Mouse (Mus musculus): ENCODE measurements around the gene Hemk1. TPM values are rescaled to one million over a fixed set of nuclear protein-coding genes. Genes with fewer than 3 reads are reported as not detected.

The Hemk1 gene
- total and polyA plus RNA-seq, 3 experiments: 11.9 to 20.5 (median 12.1) TPM

- in situ Hi-C loops (cut with MboI; ENCODE audit: low pct_ligation_motif_present, low pct_unique_long_range_greater_than_20kb, low sequenced_read_pairs) (loop anchor here (25.0 kb wide), 1 partner anchor 617 kb away; the partner anchor contains the start of gene Grm2), dilution Hi-C loops (cut with MboI; ENCODE audit: extremely low pct_ligation_motif_present, extremely low pct_unique_long_range_greater_than_20kb, low sequenced_read_pairs) (no loop called here)
- no peaks in the 10 kb centered on the region for H3K79me2 ChIP-seq (replicated peaks; ENCODE audit: control insufficient read depth, extremely low read depth, insufficient read depth, poor library complexity, severe bottlenecking)
- peaks cover 3 to 55% of the 10 kb centered on the region in 2 experiments for H3K36me3 ChIP-seq (replicated peaks in 1 of 2; ENCODE audit: control insufficient read depth in 1 of 2, insufficient read depth in 1 of 2, low read length in 1 of 2)
- H3K9ac ChIP-seq (ENCODE audit: insufficient read depth, low read depth): 0 out of 2 replicates have a peak overlapping the region, but pooled peaks have one; percentile 4
- H3K4me1 ChIP-seq (ENCODE audit: control insufficient read depth in 1 of 2, insufficient read depth in 2 of 2): peaks cover 23 to 42% of the 10 kb centered on the region in 2 experiments
- H3K4me3 ChIP-seq (replicated peaks in 1 of 3; ENCODE audit: low read depth in 2 of 3, low read length in 2 of 3, poor library complexity in 1 of 3): peak overlapping the region; percentile 3 to 41 (median 31)
- H3K27me3 ChIP-seq (replicated peaks): no peaks in the 10 kb centered on the region
- no peak for DNase-seq (ENCODE audit: extremely low read depth)
- H3K9me3 ChIP-seq (replicated peaks; ENCODE audit: low read length): no peaks in the 10 kb centered on the region
- TF ChIP-seq POLR2AphosphoS2 (IDR thresholded peaks at IDR 0.05; ENCODE audit: low read depth, low read length): no peak
- TF ChIP-seq ZKSCAN1 (IDR thresholded peaks at IDR 0.05; ENCODE audit: borderline replicate concordance, low read depth, low read length): no peak
- TF ChIP-seq EP300 (IDR thresholded peaks at IDR 0.05; ENCODE audit: low read length): no peak
- peak; percentile 37; the same call in 1 of the 2 replicates for TF ChIP-seq IRF4 (IDR thresholded peaks at IDR 0.05; ENCODE audit: low read depth, low read length)
- TF ChIP-seq ELF1 (IDR thresholded peaks at IDR 0.05; ENCODE audit: low read depth, low read length): no peak; the same call in 1 of the 2 replicates
- TF ChIP-seq MAFK (IDR thresholded peaks at IDR 0.05; ENCODE audit: insufficient replicate concordance, low read length): no peak
- no peak for TF ChIP-seq CHD1 (IDR thresholded peaks at IDR 0.05; ENCODE audit: low read depth, low read length)
- TF ChIP-seq USF2 (conservative IDR thresholded peaks at IDR 0.05; ENCODE audit: low read depth, low read length): no peak
- no peak for TF ChIP-seq JUND (conservative IDR thresholded peaks at IDR 0.05; ENCODE audit: low read depth, low read length)
- TF ChIP-seq NELFE (IDR thresholded peaks at IDR 0.05; ENCODE audit: low read depth, low read length): no peak
- TF ChIP-seq MAZ (IDR thresholded peaks at IDR 0.05; ENCODE audit: low read depth, low read length): 0 out of 2 replicates have a peak, but pooled peaks have one; percentile 26
- no peak for TF ChIP-seq CTCF (conservative IDR thresholded peaks at IDR 0.05 in 1 of 2, IDR thresholded peaks at IDR 0.05 in 1 of 2; ENCODE audit: low read depth in 2 of 2, low read length in 2 of 2)
- no peak for TF ChIP-seq USF1 (IDR thresholded peaks at IDR 0.05; ENCODE audit: low read depth, low read length)
- no peak for TF ChIP-seq PAX5 (IDR thresholded peaks at IDR 0.05; ENCODE audit: low read length)
- no peak for TF ChIP-seq RAD21 (IDR thresholded peaks at IDR 0.05; ENCODE audit: low read depth, low read length)
- TF ChIP-seq CHD2 (IDR thresholded peaks at IDR 0.05; ENCODE audit: low read length): peak; percentile 75
- TF ChIP-seq MYC (IDR thresholded peaks at IDR 0.05; ENCODE audit: low read depth, low read length): no peak
- TF ChIP-seq BHLHE40 (IDR thresholded peaks at IDR 0.05; ENCODE audit: low read depth, low read length): 0 out of 2 replicates have a peak, but pooled peaks have one; percentile 8
- no peak for TF ChIP-seq MEF2A (IDR thresholded peaks at IDR 0.05; ENCODE audit: borderline replicate concordance, low read depth, low read length)
- TF ChIP-seq SIN3A (IDR thresholded peaks at IDR 0.05; ENCODE audit: low read length): 0 out of 2 replicates have a peak, but pooled peaks have one; percentile 22
- no peak for TF ChIP-seq ETS1 (conservative IDR thresholded peaks at IDR 0.05; ENCODE audit: low read depth, low read length)
- TF ChIP-seq TBP (conservative IDR thresholded peaks at IDR 0.05; ENCODE audit: low read depth, low read length): no peak
- TF ChIP-seq HCFC1 (IDR thresholded peaks at IDR 0.05; ENCODE audit: low read depth, low read length): no peak
- TF ChIP-seq POLR2A (IDR thresholded peaks at IDR 0.05; ENCODE audit: low read depth, low read length): 0 out of 2 replicates have a peak, but pooled peaks have one; percentile 19
- no peak for TF ChIP-seq UBTF (IDR thresholded peaks at IDR 0.05; ENCODE audit: low read depth, low read length)
- no peak for TF ChIP-seq MAX (IDR thresholded peaks at IDR 0.05; ENCODE audit: low read length)
- no peak for TF ChIP-seq SMC3 (IDR thresholded peaks at IDR 0.05; ENCODE audit: low read depth, low read length)
- no peak for TF ChIP-seq NRF1 (IDR thresholded peaks at IDR 0.05; ENCODE audit: low read depth, low read length)
- TF ChIP-seq MXI1 (IDR thresholded peaks at IDR 0.05; ENCODE audit: low read depth, low read length): no peak
- TF ChIP-seq E2F4 (IDR thresholded peaks at IDR 0.05; ENCODE audit: insufficient replicate concordance, low read depth, low read length): no peak
- no peak for TF ChIP-seq RCOR1 (conservative IDR thresholded peaks at IDR 0.05; ENCODE audit: low read depth, low read length)
- no peak for TF ChIP-seq KAT2A (IDR thresholded peaks at IDR 0.05; ENCODE audit: insufficient replicate concordance, low read length)
- no peak for TF ChIP-seq JUN (IDR thresholded peaks at IDR 0.05; ENCODE audit: insufficient read depth, low read depth, low read length)
- no peak for TF ChIP-seq ZNF384 (IDR thresholded peaks at IDR 0.05; ENCODE audit: low read depth, low read length)
- TF ChIP-seq GABPA (IDR thresholded peaks at IDR 0.05; ENCODE audit: insufficient replicate concordance, low read depth, low read length): no peak
- TF ChIP-seq TCF12 (IDR thresholded peaks at IDR 0.05; ENCODE audit: low read depth, low read length): peak; percentile 48; the same call in 1 of the 2 replicates
- TF ChIP-seq ZC3H11A (IDR thresholded peaks at IDR 0.05; ENCODE audit: low read depth, low read length): no peak
- TF ChIP-seq ZMIZ1 (IDR thresholded peaks at IDR 0.05; ENCODE audit: low read depth, low read length): no peak
- H3K27ac ChIP-seq (ENCODE audit: insufficient read depth, low read depth): peak overlapping the region; percentile 2; the same call in 1 of the 2 replicates
- peak overlapping the region; percentile 71 for H3K4me2 ChIP-seq (ENCODE audit: insufficient read depth, low read depth, poor library complexity, severe bottlenecking)
Observed at GRCm38 (mm10) chr9:107279378-107280321, 58.5 kb downstream of the Hemk1 start.
